Mouse (Mus musculus): Measurements from ENCODE around the gene Prdm13. TPM values are rescaled to one million over a fixed set of nuclear protein-coding genes. Genes with fewer than 3 reads are reported as not detected.

Gene Prdm13
- polyA plus RNA-seq, 1 experiment from 2014 or later = not detected

GRCm38 (mm10) chr4:21674042-21674441 lies 11.7 kb downstream of the Prdm13 start:
- Histone ChIP-seq H3K4me1 (peaks cover 11% of the 10 kb centered on the region), H3K4me2 (no peak overlapping the region), H3K9ac (no peak overlapping the region), H3K4me3 (no peak overlapping the region), H3K27ac (no peak overlapping the region), H3K36me3 (no peaks in the 10 kb centered on the region), H3K27me3 (peaks cover 66% of the 10 kb centered on the region), H3K9me3 (no peaks in the 10 kb centered on the region)
- no peak for ATAC-seq (ENCODE audit: insufficient number of reproducible peaks, low FRiP score, low TSS enrichment, low read depth)
- WGBS = 1% methylated on average over 17 of the region's 17 CpGs

GRCm38 (mm10) chr4:21665961-21666360 lies 19.8 kb downstream of the Prdm13 start:
- Histone ChIP-seq H3K36me3 (no peaks in the 10 kb centered on the region), H3K4me1 (0 out of 2 replicates have a peak, but pooled peaks cover 3% of the 10 kb centered on the region), H3K27me3 (peaks cover 14% of the 10 kb centered on the region; the same call in 1 of the 2 replicates), H3K4me2 (no peak overlapping the region), H3K9ac (no peak overlapping the region), H3K27ac (no peak overlapping the region), H3K4me3 (no peak overlapping the region), H3K9me3 (no peaks in the 10 kb centered on the region)
- no peak for ATAC-seq (ENCODE audit: insufficient number of reproducible peaks, low FRiP score, low TSS enrichment, low read depth)
- 16% methylated on average over 5 of the region's 5 CpGs for WGBS

GRCm38 (mm10) chr4:21658184-21658583 lies 27.6 kb downstream of the Prdm13 start:
- no peak for ATAC-seq (ENCODE audit: insufficient number of reproducible peaks, low FRiP score, low TSS enrichment, low read depth)
- 46% methylated on average over 3 of the region's 3 CpGs for WGBS
- no peaks in the 10 kb centered on the region for H3K36me3 ChIP-seq
- no peaks in the 10 kb centered on the region for H3K4me1 ChIP-seq
- no peak overlapping the region for H3K4me3 ChIP-seq
- no peak overlapping the region for H3K4me2 ChIP-seq
- no peak overlapping the region for H3K27ac ChIP-seq
- H3K9ac ChIP-seq = no peak overlapping the region
- no peaks in the 10 kb centered on the region for H3K27me3 ChIP-seq
- H3K9me3 ChIP-seq = no peaks in the 10 kb centered on the region

DNA sequence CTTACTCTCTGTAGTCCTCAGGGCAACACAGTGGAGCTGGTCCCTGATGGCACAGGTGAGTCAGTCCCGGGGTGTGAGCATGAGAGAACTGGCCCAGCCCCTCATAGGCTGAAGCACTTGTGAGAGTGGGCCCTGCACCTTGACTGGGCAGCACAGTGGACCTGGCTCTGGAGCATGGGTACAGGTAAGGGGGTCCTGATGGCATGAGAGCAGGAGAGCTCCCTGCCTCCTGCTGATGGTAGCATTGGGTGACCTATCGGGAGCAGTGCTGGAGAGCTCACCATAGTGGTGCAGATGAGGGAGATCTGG lies 56.5 kb downstream of the Prdm13 start:
- Histone ChIP-seq H3K4me1 (no peaks in the 10 kb centered on the region), H3K36me3 (no peaks in the 10 kb centered on the region), H3K27me3 (no peaks in the 10 kb centered on the region), H3K9ac (no peak overlapping the region), H3K9me3 (no peaks in the 10 kb centered on the region), H3K4me3 (no peak overlapping the region), H3K27ac (no peak overlapping the region), H3K4me2 (no peak overlapping the region)
- WGBS = 83% methylated on average over 2 of the region's 2 CpGs
- 0 out of 2 replicates have a peak, but pooled peaks have one; percentile 52 for ATAC-seq (ENCODE audit: insufficient number of reproducible peaks, low FRiP score, low TSS enrichment, low read depth)

GRCm38 (mm10) chr4:21628367-21629274 lies 57.1 kb downstream of the Prdm13 start:
- no peak overlapping the region for H3K27ac ChIP-seq
- H3K36me3 ChIP-seq = no peaks in the 10 kb centered on the region
- 0 out of 2 replicates have a peak, but pooled peaks have one; percentile 19 for ATAC-seq (ENCODE audit: insufficient number of reproducible peaks, low FRiP score, low TSS enrichment, low read depth)
- H3K9me3 ChIP-seq = no peaks in the 10 kb centered on the region
- no peak overlapping the region for H3K9ac ChIP-seq
- no peaks in the 10 kb centered on the region for H3K27me3 ChIP-seq
- no peaks in the 10 kb centered on the region for H3K4me1 ChIP-seq
- WGBS = 56% methylated on average over 3 of the region's 3 CpGs
- no peak overlapping the region for H3K4me3 ChIP-seq
- no peak overlapping the region for H3K4me2 ChIP-seq

Other genes with a start within 250 kb of the Prdm13 start
- gene Ccnc, start 41.7 kb upstream of the Prdm13 start, polyA plus RNA-seq (2015; fragmentation: Nextera tagmentation; extraction: Ambion mirVana) = 36.9 and 39.4 TPM in 2 replicates
- 7.0 and 7.4 TPM in 2 replicates for gene Usp45, start 81.2 kb upstream of the Prdm13 start, polyA plus RNA-seq (2015; fragmentation: Nextera tagmentation; extraction: Ambion mirVana)
- 6.6 and 7.3 TPM in 2 replicates for gene Tstd3, start 81.2 kb upstream of the Prdm13 start, polyA plus RNA-seq (2015; fragmentation: Nextera tagmentation; extraction: Ambion mirVana)
- gene Pnisr, start 161.6 kb upstream of the Prdm13 start, polyA plus RNA-seq (2015; fragmentation: Nextera tagmentation; extraction: Ambion mirVana) = 132 and 135 TPM in 2 replicates
- gene Coq3, start 193.7 kb upstream of the Prdm13 start, polyA plus RNA-seq (2015; fragmentation: Nextera tagmentation; extraction: Ambion mirVana) = 11.9 and 12.0 TPM in 2 replicates
- gene Faxc, start 245.4 kb upstream of the Prdm13 start, polyA plus RNA-seq (2015; fragmentation: Nextera tagmentation; extraction: Ambion mirVana) = 2.4 and 3.8 TPM in 2 replicates

Measured in limb, embryonic 15.5 days (tissue).